Mouse (Mus musculus): Measurements from ENCODE around the gene Sox5.
"Not testable (repeated sequence)": the region's sequence is repeated elsewhere in the genome, so short reads cannot be mapped to it uniquely, and the experiment has no call there.

Sox5 gene

GRCm38 (mm10) chr6:144265004-144265403 lies 516.8 kb downstream of the Sox5 start:
- no peak for DNase-seq

GRCm38 (mm10) chr6:144264320-144264915 lies 517.4 kb downstream of the Sox5 start:
- DNase-seq: no peak

- no peak for DNase-seq
Observed at GRCm38 (mm10) chr6:144256500-144256899, 525.3 kb downstream of the Sox5 start.

GRCm38 (mm10) chr6:144252191-144252718 lies 529.5 kb downstream of the Sox5 start:
- no peak for DNase-seq

GRCm38 (mm10) chr6:144251222-144252170 lies 530.3 kb downstream of the Sox5 start:
- DNase-seq: no peak

- DNase-seq: no peak
Observed at GRCm38 (mm10) chr6:144250625-144251181, 531.1 kb downstream of the Sox5 start.

GRCm38 (mm10) chr6:144236581-144236980 lies 545.2 kb downstream of the Sox5 start:
- no peak for DNase-seq

GRCm38 (mm10) chr6:144203970-144204369 lies 577.8 kb downstream of the Sox5 start:
- DNase-seq: no peak

- no peak for DNase-seq
Observed at GRCm38 (mm10) chr6:144203013-144203412, 578.8 kb downstream of the Sox5 start.

- DNase-seq: no peak
Observed at GRCm38 (mm10) chr6:144201402-144202040, 580.3 kb downstream of the Sox5 start.

- no peak for DNase-seq
Observed at GRCm38 (mm10) chr6:144197209-144198119, 584.3 kb downstream of the Sox5 start.

- no peak for DNase-seq
Observed at GRCm38 (mm10) chr6:144195934-144196333, 585.8 kb downstream of the Sox5 start.

- no peak for DNase-seq
Observed at GRCm38 (mm10) chr6:144183087-144183486, 598.7 kb downstream of the Sox5 start.

- DNase-seq: not testable (repeated sequence)
Observed at GRCm38 (mm10) chr6:144182429-144182828, 599.3 kb downstream of the Sox5 start.

- DNase-seq: no peak
Observed at GRCm38 (mm10) chr6:144181083-144181866, 600.5 kb downstream of the Sox5 start.

GRCm38 (mm10) chr6:144179111-144179510 lies 602.7 kb downstream of the Sox5 start:
- no peak for DNase-seq

GRCm38 (mm10) chr6:144176674-144177073 lies 605.1 kb downstream of the Sox5 start:
- DNase-seq: no peak

- no peak for DNase-seq
Observed at GRCm38 (mm10) chr6:144175590-144175989, 606.2 kb downstream of the Sox5 start.

- no peak for DNase-seq
Observed at GRCm38 (mm10) chr6:144170541-144170940, 611.2 kb downstream of the Sox5 start.

GRCm38 (mm10) chr6:144169791-144170190 lies 612.0 kb downstream of the Sox5 start:
- DNase-seq: no peak

Data from B cell, adult 2 months (primary cell).